Mouse (Mus musculus) midbrain, embryonic 16.5 days (tissue): ENCODE results near the gene Aplnr. TPM values are rescaled to one million over a fixed set of nuclear protein-coding genes. Genes with fewer than 3 reads are reported as not detected.

ENCODE experiments used
- ATAC-seq: fragments of 200-750 bp; cut with Nextera tagmentation; 2 replicates; pipeline ENCODE4 v1.8.0; 2017; ENCODE audit warnings: moderate TSS enrichment
- H3K27ac ChIP-seq: fragments of 300-500 bp; sonication (generic); 2 replicates; pipeline ENCODE4 v1.5.1; 2014; ENCODE audit warnings: mild to moderate bottlenecking, low read length, mixed read lengths
- H3K27me3 ChIP-seq: fragments of 300-500 bp; sonication (generic); 2 replicates; pipeline ENCODE4 v1.6.1; 2014; ENCODE audit warnings: low read depth, low read length, mixed read lengths; ENCODE audit not compliant: control insufficient read depth, insufficient read depth
- H3K36me3 ChIP-seq: fragments of 300-500 bp; sonication (generic); 2 replicates; pipeline ENCODE4 v1.6.1; 2014; ENCODE audit warnings: mild to moderate bottlenecking, low read length, moderate library complexity, mixed read lengths; ENCODE audit not compliant: control insufficient read depth, insufficient read depth
- H3K4me1 ChIP-seq: fragments of 300-500 bp; sonication (generic); 2 replicates; pipeline ENCODE4 v1.6.1; 2014; ENCODE audit warnings: mild to moderate bottlenecking, low read length, mixed read lengths; ENCODE audit not compliant: control insufficient read depth, insufficient read depth
- H3K4me2 ChIP-seq: fragments of 300-500 bp; sonication (generic); 2 replicates; pipeline ENCODE4 v1.6.1; 2014; ENCODE audit warnings: mild to moderate bottlenecking, low read length, mixed read lengths
- H3K4me3 ChIP-seq: fragments of 300-500 bp; sonication (generic); 2 replicates; pipeline ENCODE4 v1.5.1; 2014; ENCODE audit warnings: low read depth, mild to moderate bottlenecking, low read length, moderate library complexity, mixed read lengths
- H3K9ac ChIP-seq: fragments of 300-500 bp; sonication (generic); 2 replicates; pipeline ENCODE4 v1.6.1; 2014; ENCODE audit warnings: low read depth, low read length, mixed read lengths
- H3K9me3 ChIP-seq: fragments of 300-500 bp; sonication (generic); replicated peaks from 2 replicates; pipeline ENCODE4 v1.6.1; 2014; ENCODE audit warnings: mild to moderate bottlenecking, low read length, mixed read lengths; ENCODE audit not compliant: control insufficient read depth, poor library complexity, severe bottlenecking
- WGBS: fragments of 180-500 bp; shearing (Covaris S2); extraction: QIAGEN DNeasy Blood & Tissue Kit; methylation state at CpG from one replicate; pipeline ENCODE4 v1.1.7; 2014; 5-methylcytosine and 5-hydroxymethylcytosine counted together
- polyA plus RNA-seq: library from polyadenylated mRNA; unstranded; fragments of >200 nt; fragmentation: Nextera tagmentation; extraction: Ambion mirVana; gene quantifications from 2 replicates; pipeline ENCODE4 v1.2.1, GENCODE M21; 2015

The Aplnr gene
- polyA plus RNA-seq, 1 experiment from 2014 or later, result 24.8 TPM

- H3K27me3 ChIP-seq, result no peaks in the 10 kb centered on the region
- ATAC-seq, result peak; percentile 47; the same call in 1 of the 2 replicates
- H3K27ac ChIP-seq, result no peak overlapping the region
- H3K4me1 ChIP-seq, result no peaks in the 10 kb centered on the region
- H3K9me3 ChIP-seq, result no peaks in the 10 kb centered on the region
- WGBS, result 14% methylated on average over 1 of the region's 1 CpGs
- H3K36me3 ChIP-seq, result no peaks in the 10 kb centered on the region
- H3K4me3 ChIP-seq, result no peak overlapping the region
- H3K9ac ChIP-seq, result no peak overlapping the region
- no peak overlapping the region for H3K4me2 ChIP-seq
These were observed 4.3 kb upstream of the Aplnr start for GRCm38 (mm10) chr2:85131724-85132123.

GRCm38 (mm10) chr2:85132204-85132603, 3.8 kb upstream of the Aplnr start:
- WGBS, result 72% methylated on average over 2 of the region's 2 CpGs
- Histone ChIP-seq H3K9ac (no peak overlapping the region), H3K4me2 (no peak overlapping the region), H3K9me3 (no peaks in the 10 kb centered on the region), H3K27me3 (no peaks in the 10 kb centered on the region), H3K27ac (no peak overlapping the region), H3K4me1 (no peaks in the 10 kb centered on the region), H3K4me3 (no peak overlapping the region), H3K36me3 (no peaks in the 10 kb centered on the region)
- ATAC-seq, result no peak

- Histone ChIP-seq H3K27me3 (no peaks in the 10 kb centered on the region), H3K4me1 (no peaks in the 10 kb centered on the region), H3K4me3 (no peak overlapping the region), H3K9me3 (no peaks in the 10 kb centered on the region), H3K27ac (no peak overlapping the region), H3K4me2 (no peak overlapping the region), H3K9ac (no peak overlapping the region), H3K36me3 (no peaks in the 10 kb centered on the region)
- WGBS, result 78% methylated on average over 1 of the region's 1 CpGs
- no peak for ATAC-seq
These were observed 926 bp upstream of the Aplnr start for GRCm38 (mm10) chr2:85135099-85135498.

GRCm38 (mm10) chr2:85136831-85137520, 951 bp downstream of the Aplnr start:
- no peak overlapping the region for H3K4me2 ChIP-seq
- no peaks in the 10 kb centered on the region for H3K9me3 ChIP-seq
- H3K9ac ChIP-seq, result no peak overlapping the region
- no peaks in the 10 kb centered on the region for H3K36me3 ChIP-seq
- no peak overlapping the region for H3K4me3 ChIP-seq
- H3K4me1 ChIP-seq, result no peaks in the 10 kb centered on the region
- no peak overlapping the region for H3K27ac ChIP-seq
- 89% methylated on average over 21 of the region's 21 CpGs for WGBS
- no peaks in the 10 kb centered on the region for H3K27me3 ChIP-seq
- ATAC-seq, result no peak

GRCm38 (mm10) chr2:85137601-85138140, 1.6 kb downstream of the Aplnr start:
- Histone ChIP-seq H3K9me3 (no peaks in the 10 kb centered on the region), H3K4me3 (no peak overlapping the region), H3K27me3 (no peaks in the 10 kb centered on the region), H3K27ac (no peak overlapping the region), H3K36me3 (no peaks in the 10 kb centered on the region), H3K4me2 (no peak overlapping the region), H3K4me1 (no peaks in the 10 kb centered on the region), H3K9ac (no peak overlapping the region)
- 78% methylated on average over 10 of the region's 10 CpGs for WGBS
- no peak for ATAC-seq

- Histone ChIP-seq H3K27me3 (no peaks in the 10 kb centered on the region), H3K9ac (no peak overlapping the region), H3K4me3 (no peak overlapping the region), H3K4me2 (no peak overlapping the region), H3K9me3 (no peaks in the 10 kb centered on the region), H3K4me1 (no peaks in the 10 kb centered on the region), H3K36me3 (no peaks in the 10 kb centered on the region), H3K27ac (no peak overlapping the region)
- no peak for ATAC-seq
- WGBS, result 29% methylated on average over 2 of the region's 2 CpGs
These were observed 2.1 kb downstream of the Aplnr start for GRCm38 (mm10) chr2:85138143-85138542.

- Histone ChIP-seq H3K4me2 (no peak overlapping the region), H3K4me3 (no peak overlapping the region), H3K27me3 (no peaks in the 10 kb centered on the region), H3K9me3 (no peaks in the 10 kb centered on the region), H3K4me1 (no peaks in the 10 kb centered on the region), H3K27ac (no peak overlapping the region), H3K36me3 (no peaks in the 10 kb centered on the region), H3K9ac (no peak overlapping the region)
- no peak for ATAC-seq
- 64% methylated on average over 4 of the region's 4 CpGs for WGBS
These were observed 3.4 kb downstream of the Aplnr start for GRCm38 (mm10) chr2:85139393-85139792.

GRCm38 (mm10) chr2:85139846-85140245, 3.8 kb downstream of the Aplnr start:
- H3K4me1 ChIP-seq, result no peaks in the 10 kb centered on the region
- no peaks in the 10 kb centered on the region for H3K36me3 ChIP-seq
- no peaks in the 10 kb centered on the region for H3K9me3 ChIP-seq
- no peak overlapping the region for H3K27ac ChIP-seq
- H3K27me3 ChIP-seq, result no peaks in the 10 kb centered on the region
- no peak overlapping the region for H3K9ac ChIP-seq
- 78% methylated on average over 7 of the region's 7 CpGs for WGBS
- no peak overlapping the region for H3K4me2 ChIP-seq
- no peak overlapping the region for H3K4me3 ChIP-seq
- ATAC-seq, result no peak

GRCm38 (mm10) chr2:85140833-85141232, 4.8 kb downstream of the Aplnr start:
- Histone ChIP-seq H3K9me3 (no peaks in the 10 kb centered on the region), H3K27ac (no peak overlapping the region), H3K4me1 (no peaks in the 10 kb centered on the region), H3K4me2 (no peak overlapping the region), H3K9ac (no peak overlapping the region), H3K27me3 (no peaks in the 10 kb centered on the region), H3K4me3 (no peak overlapping the region), H3K36me3 (no peaks in the 10 kb centered on the region)
- ATAC-seq, result no peak
